Mouse (Mus musculus) adrenal gland, adult (tissue): ENCODE data around the gene Junb.

ENCODE experiments used
- DNase-seq, 2 experiments: peaks; one replicate each; pipeline ENCODE4 v3.0.0; 2022 to 2023; ENCODE audit warnings: low spot score in 1 of 2; ENCODE audit not compliant: inconsistent age in 2 of 2

Junb gene

GRCm38 (mm10) chr8:84989311-84989731 lies 10.8 kb upstream of the Junb start:
- peak; percentile 66 to 81 for DNase-seq

- DNase-seq = peak in 1 of 2 experiments; percentile 29
Observed at GRCm38 (mm10) chr8:84987903-84988302, 9.4 kb upstream of the Junb start.

GRCm38 (mm10) chr8:84987388-84987787 lies 8.9 kb upstream of the Junb start:
- no peak for DNase-seq

- DNase-seq = no peak
Observed at GRCm38 (mm10) chr8:84986379-84986945, 7.9 kb upstream of the Junb start.

- peak; percentile 94 to 98 for DNase-seq
Observed at GRCm38 (mm10) chr8:84985684-84986378, 7.3 kb upstream of the Junb start.

GRCm38 (mm10) chr8:84985049-84985683 lies 6.6 kb upstream of the Junb start:
- DNase-seq = no peak

- DNase-seq = peak; percentile 68 to 83
Observed at GRCm38 (mm10) chr8:84984294-84985048, 6.0 kb upstream of the Junb start.

GRCm38 (mm10) chr8:84982499-84983011 lies 4.0 kb upstream of the Junb start:
- peak in 1 of 2 experiments; percentile 52 for DNase-seq

GRCm38 (mm10) chr8:84981644-84982498 lies 3.4 kb upstream of the Junb start:
- DNase-seq = peak; percentile 37 to 60

- DNase-seq = peak; percentile 89 to 96
Observed at GRCm38 (mm10) chr8:84980622-84981358, 2.3 kb upstream of the Junb start.

- peak; percentile 97 to 98 for DNase-seq
Observed at GRCm38 (mm10) chr8:84979599-84980421, 1.3 kb upstream of the Junb start.

GRCm38 (mm10) chr8:84977435-84978247 lies 877 bp downstream of the Junb start:
- DNase-seq = peak in 1 of 2 experiments; percentile 83

GRCm38 (mm10) chr8:84976763-84977434 lies 1.6 kb downstream of the Junb start:
- DNase-seq = peak in 1 of 2 experiments; percentile 94

GRCm38 (mm10) chr8:84976031-84976762 lies 2.3 kb downstream of the Junb start:
- peak; percentile 98 to 99 for DNase-seq

- peak; percentile 81 to 93 for DNase-seq
Observed at GRCm38 (mm10) chr8:84975434-84975833, 3.1 kb downstream of the Junb start.

- DNase-seq = peak in 1 of 2 experiments; percentile 57
Observed at GRCm38 (mm10) chr8:84974543-84975142, 3.9 kb downstream of the Junb start.
